Mouse (Mus musculus): ENCODE data around the gene Inafm2. TPM values are rescaled to one million over a fixed set of nuclear protein-coding genes. Genes with fewer than 3 reads are reported as not detected.

Gene Inafm2
- polyA plus RNA-seq, 2 experiments: 7.9 to 24.4 TPM

DNA sequence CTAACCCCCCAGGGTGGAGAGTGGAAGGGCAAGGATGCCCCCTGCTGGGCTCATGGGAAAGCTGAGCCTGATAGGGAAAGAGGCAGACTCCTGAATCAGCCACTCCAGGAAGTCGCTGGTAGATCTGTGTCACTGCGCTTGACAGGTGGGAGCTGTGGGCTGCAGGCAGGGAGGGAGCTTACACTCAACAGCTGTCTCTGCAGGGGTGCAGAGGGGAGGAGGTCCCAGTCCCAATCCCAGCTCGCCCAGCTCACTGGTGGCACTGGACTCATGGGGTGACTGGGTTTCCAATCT, 15.0 kb upstream of the Inafm2 start:
- WGBS: 7% methylated on average over 3 of the region's 3 CpGs
- ATAC-seq (ENCODE audit: low FRiP score, low read depth): 0 out of 2 replicates have a peak, but pooled peaks have one; percentile 34
- H3K4me1 ChIP-seq (ENCODE audit: control insufficient read depth, insufficient read depth, low read length): peaks cover 10% of the 10 kb centered on the region

DNA sequence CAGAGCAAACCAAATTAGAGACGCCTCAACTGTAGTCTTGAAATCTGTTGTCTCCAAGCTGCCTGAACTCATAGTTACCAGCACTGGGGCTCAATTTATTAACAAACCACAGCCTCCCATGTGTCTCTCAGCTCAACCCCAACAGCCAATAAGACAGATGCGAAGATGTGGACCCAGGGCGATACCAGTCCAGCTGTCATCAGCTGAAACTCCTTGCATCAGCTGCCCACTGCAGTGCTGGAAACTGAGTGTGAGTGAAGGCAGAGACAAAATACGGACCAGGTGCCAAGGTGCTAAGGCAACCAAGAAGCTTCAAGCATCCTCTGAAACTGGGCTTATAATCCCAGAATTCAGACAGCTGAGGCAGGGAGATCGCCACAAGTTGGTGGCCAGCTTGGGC, 13.6 kb upstream of the Inafm2 start:
- Histone ChIP-seq H3K9me3 (ENCODE audit: control insufficient read depth, low read length) (no peaks in the 10 kb centered on the region), H3K9ac (ENCODE audit: low read depth, low read length, severe bottlenecking) (no peak overlapping the region), H3K4me3 (replicated peaks; ENCODE audit: low read length) (no peak overlapping the region), H3K36me3 (ENCODE audit: control insufficient read depth, insufficient read depth, low read length) (no peaks in the 10 kb centered on the region), H3K4me1 (ENCODE audit: control insufficient read depth, insufficient read depth, low read length) (peaks cover 10% of the 10 kb centered on the region), H3K27ac (replicated peaks; ENCODE audit: low read depth, low read length) (no peak overlapping the region), H3K27me3 (ENCODE audit: control insufficient read depth, insufficient read depth, low read length) (0 out of 2 replicates have a peak, but pooled peaks cover 4% of the 10 kb centered on the region), H3K4me2 (replicated peaks; ENCODE audit: low read depth, low read length, severe bottlenecking) (no peak overlapping the region)
- DNase-seq (ENCODE audit: low spot score): no peak
- 84% methylated on average over 5 of the region's 5 CpGs for WGBS
- TF ChIP-seq POLR2A (IDR thresholded peaks at IDR 0.05; ENCODE audit: borderline replicate concordance, extremely low read depth, insufficient read depth, insufficient read length): no peak
- no peak for ATAC-seq (ENCODE audit: low FRiP score, low read depth)

More for the DNA sequence above, 15.0 kb upstream of the Inafm2 start:
- no peak for TF ChIP-seq POLR2A (IDR thresholded peaks at IDR 0.05; ENCODE audit: borderline replicate concordance, extremely low read depth, insufficient read depth, insufficient read length)
- Histone ChIP-seq H3K9me3 (ENCODE audit: control insufficient read depth, low read length) (no peaks in the 10 kb centered on the region), H3K4me2 (replicated peaks; ENCODE audit: low read depth, low read length, severe bottlenecking) (no peak overlapping the region), H3K27ac (replicated peaks; ENCODE audit: low read depth, low read length) (no peak overlapping the region), H3K36me3 (ENCODE audit: control insufficient read depth, insufficient read depth, low read length) (no peaks in the 10 kb centered on the region), H3K4me3 (replicated peaks; ENCODE audit: low read length) (no peak overlapping the region), H3K27me3 (ENCODE audit: control insufficient read depth, insufficient read depth, low read length) (0 out of 2 replicates have a peak, but pooled peaks cover 4% of the 10 kb centered on the region), H3K9ac (ENCODE audit: low read depth, low read length, severe bottlenecking) (no peak overlapping the region)
- peak; percentile 74 for DNase-seq (ENCODE audit: low spot score)

DNA sequence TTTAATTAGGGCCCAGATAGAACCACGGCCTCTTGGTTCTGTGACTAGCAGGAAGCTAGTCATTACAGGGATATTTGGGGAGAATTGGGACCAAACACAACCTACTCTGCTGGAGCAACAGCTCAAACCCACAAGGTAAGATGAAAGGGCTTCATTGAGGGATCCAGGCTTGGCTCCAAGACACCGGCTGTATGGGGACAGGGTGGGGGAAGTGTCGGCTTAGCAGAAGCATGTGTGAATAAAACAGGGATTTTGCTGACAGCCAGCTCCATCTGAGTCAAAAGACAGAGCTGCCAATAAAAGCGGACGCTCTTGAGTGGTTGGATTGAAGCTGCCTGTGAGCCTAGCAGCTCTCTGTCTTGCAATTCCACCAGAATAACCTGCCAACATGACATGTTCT, 12.2 kb upstream of the Inafm2 start:
- H3K9ac ChIP-seq (ENCODE audit: low read depth, low read length, severe bottlenecking): no peak overlapping the region
- H3K27ac ChIP-seq (replicated peaks; ENCODE audit: low read depth, low read length): no peak overlapping the region
- no peaks in the 10 kb centered on the region for H3K9me3 ChIP-seq (ENCODE audit: control insufficient read depth, low read length)
- H3K4me3 ChIP-seq (replicated peaks; ENCODE audit: low read length): no peak overlapping the region
- H3K36me3 ChIP-seq (ENCODE audit: control insufficient read depth, insufficient read depth, low read length): no peaks in the 10 kb centered on the region
- DNase-seq (ENCODE audit: low spot score) (no peak), ATAC-seq (ENCODE audit: low FRiP score, low read depth) (no peak)
- 0 out of 2 replicates have a peak, but pooled peaks cover 4% of the 10 kb centered on the region for H3K27me3 ChIP-seq (ENCODE audit: control insufficient read depth, insufficient read depth, low read length)
- TF ChIP-seq POLR2A (IDR thresholded peaks at IDR 0.05; ENCODE audit: borderline replicate concordance, extremely low read depth, insufficient read depth, insufficient read length): no peak
- H3K4me1 ChIP-seq (ENCODE audit: control insufficient read depth, insufficient read depth, low read length): peaks cover 5% of the 10 kb centered on the region
- WGBS: 33% methylated on average over 5 of the region's 5 CpGs
- no peak overlapping the region for H3K4me2 ChIP-seq (replicated peaks; ENCODE audit: low read depth, low read length, severe bottlenecking)

DNA sequence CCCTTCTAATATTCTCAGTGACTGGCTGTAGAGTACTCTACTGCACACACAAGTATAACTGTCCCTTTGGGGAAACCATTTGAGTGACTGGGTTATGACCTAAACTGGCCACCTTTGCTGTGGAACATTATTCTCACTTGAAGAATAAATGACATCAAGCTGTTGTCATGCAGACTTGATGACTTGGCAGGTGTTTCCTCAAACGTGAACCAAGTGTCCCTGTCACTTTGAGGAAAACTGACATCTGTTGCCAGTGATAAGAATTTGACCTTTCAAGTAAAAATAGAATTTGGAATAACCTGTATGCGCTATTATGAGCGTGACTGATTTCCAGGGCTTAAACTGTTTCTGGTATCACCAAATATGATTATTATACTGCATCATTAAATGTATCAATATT, 5.2 kb upstream of the Inafm2 start:
- no peak for DNase-seq (ENCODE audit: low spot score)
- Histone ChIP-seq H3K4me3 (replicated peaks; ENCODE audit: low read length) (no peak overlapping the region), H3K36me3 (ENCODE audit: control insufficient read depth, insufficient read depth, low read length) (no peaks in the 10 kb centered on the region), H3K9me3 (ENCODE audit: control insufficient read depth, low read length) (no peaks in the 10 kb centered on the region), H3K9ac (ENCODE audit: low read depth, low read length, severe bottlenecking) (no peak overlapping the region), H3K27me3 (ENCODE audit: control insufficient read depth, insufficient read depth, low read length) (0 out of 2 replicates have a peak, but pooled peaks cover 12% of the 10 kb centered on the region), H3K27ac (replicated peaks; ENCODE audit: low read depth, low read length) (no peak overlapping the region), H3K4me2 (replicated peaks; ENCODE audit: low read depth, low read length, severe bottlenecking) (no peak overlapping the region), H3K4me1 (ENCODE audit: control insufficient read depth, insufficient read depth, low read length) (peaks cover 4% of the 10 kb centered on the region; the same call in 1 of the 2 replicates)
- no peak for TF ChIP-seq POLR2A (IDR thresholded peaks at IDR 0.05; ENCODE audit: borderline replicate concordance, extremely low read depth, insufficient read depth, insufficient read length)
- 72% methylated on average over 3 of the region's 3 CpGs for WGBS
- no peak for ATAC-seq (ENCODE audit: low FRiP score, low read depth)

DNA sequence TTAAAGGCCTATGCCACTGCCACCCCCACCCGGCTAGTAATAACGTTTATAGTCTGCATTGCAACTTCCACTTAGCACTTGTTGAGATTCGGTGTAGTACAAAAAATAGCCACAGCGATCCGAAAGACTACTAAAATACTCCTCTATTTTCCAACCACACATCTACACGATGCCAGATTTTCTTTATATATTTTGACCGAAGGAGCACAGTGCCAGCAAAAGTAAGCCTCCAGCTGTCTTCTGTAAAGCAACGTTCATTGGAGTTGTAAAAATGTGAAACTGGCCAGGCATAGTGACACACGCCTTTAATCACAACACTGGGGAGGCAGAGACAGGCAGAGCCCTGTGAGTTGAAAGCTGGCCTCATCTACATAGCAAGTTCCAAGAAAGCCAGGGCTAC, 4.4 kb upstream of the Inafm2 start:
- H3K4me1 ChIP-seq (ENCODE audit: control insufficient read depth, insufficient read depth, low read length): peaks cover 4% of the 10 kb centered on the region; the same call in 1 of the 2 replicates
- H3K27ac ChIP-seq (replicated peaks; ENCODE audit: low read depth, low read length): no peak overlapping the region
- H3K27me3 ChIP-seq (ENCODE audit: control insufficient read depth, insufficient read depth, low read length): 0 out of 2 replicates have a peak, but pooled peaks cover 12% of the 10 kb centered on the region
- ATAC-seq (ENCODE audit: low FRiP score, low read depth): no peak
- H3K9ac ChIP-seq (ENCODE audit: low read depth, low read length, severe bottlenecking): no peak overlapping the region
- H3K36me3 ChIP-seq (ENCODE audit: control insufficient read depth, insufficient read depth, low read length): no peaks in the 10 kb centered on the region
- no peaks in the 10 kb centered on the region for H3K9me3 ChIP-seq (ENCODE audit: control insufficient read depth, low read length)
- no peak overlapping the region for H3K4me3 ChIP-seq (replicated peaks; ENCODE audit: low read length)
- no peak overlapping the region for H3K4me2 ChIP-seq (replicated peaks; ENCODE audit: low read depth, low read length, severe bottlenecking)
- TF ChIP-seq POLR2A (IDR thresholded peaks at IDR 0.05; ENCODE audit: borderline replicate concordance, extremely low read depth, insufficient read depth, insufficient read length): no peak
- 47% methylated on average over 9 of the region's 9 CpGs for WGBS
- DNase-seq (ENCODE audit: low spot score): no peak

All from limb, embryonic 14.5 days (tissue).